Mouse (Mus musculus) kidney, postnatal 25 days (tissue): Measurements from ENCODE around the gene Cdk5rap3.

Experiments used
- DNase-seq, 2 experiments: peaks; one replicate each; pipeline ENCODE4 v3.0.0; 2021; ENCODE audit warnings: mixed read lengths in 2 of 2

The Cdk5rap3 gene

GRCm38 (mm10) chr11:96933562-96934276 is 17.4 kb upstream of the Cdk5rap3 start:
- DNase-seq, result peak; percentile 46 to 79

DNA sequence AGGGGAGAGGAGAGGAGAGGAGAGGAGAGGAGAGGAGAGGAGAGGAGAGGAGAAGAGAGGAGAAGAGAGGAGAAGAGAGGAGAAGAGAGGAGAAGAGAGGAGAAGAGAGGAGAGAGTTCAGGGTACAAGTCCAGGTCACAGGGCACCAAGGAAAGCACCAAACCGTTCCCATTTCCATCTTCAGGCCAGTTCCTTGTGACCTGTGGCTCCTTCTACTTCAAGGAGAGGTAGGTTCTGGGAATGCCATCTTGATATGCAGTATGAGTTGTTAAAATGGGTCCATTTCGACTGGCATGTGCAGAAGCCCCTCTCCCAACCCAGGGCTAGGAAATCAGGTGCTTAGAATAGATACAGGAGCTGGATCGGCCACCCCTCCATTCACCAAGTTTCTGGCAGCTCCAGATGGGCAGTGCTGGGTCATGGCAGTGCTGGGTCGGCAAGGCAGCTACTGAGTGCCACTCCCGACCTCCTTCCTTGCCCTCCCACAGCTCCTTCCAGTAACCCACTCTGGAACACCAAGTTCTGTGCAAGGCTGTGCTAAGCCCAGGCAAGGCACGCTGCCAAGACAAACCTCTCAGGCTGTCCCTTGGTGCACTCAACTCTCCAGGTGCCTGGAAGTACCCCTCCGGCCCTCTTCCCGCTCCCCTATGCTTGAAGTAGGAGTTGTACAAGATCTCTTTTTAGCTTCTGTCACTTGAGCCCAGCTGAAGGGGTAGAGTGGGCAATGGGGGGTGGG is 15.2 kb upstream of the Cdk5rap3 start:
- DNase-seq, result peak; percentile 86 to 95

- DNase-seq, result peak; percentile 70 to 92
Measured at GRCm38 (mm10) chr11:96929766-96930331, 13.6 kb upstream of the Cdk5rap3 start.

DNA sequence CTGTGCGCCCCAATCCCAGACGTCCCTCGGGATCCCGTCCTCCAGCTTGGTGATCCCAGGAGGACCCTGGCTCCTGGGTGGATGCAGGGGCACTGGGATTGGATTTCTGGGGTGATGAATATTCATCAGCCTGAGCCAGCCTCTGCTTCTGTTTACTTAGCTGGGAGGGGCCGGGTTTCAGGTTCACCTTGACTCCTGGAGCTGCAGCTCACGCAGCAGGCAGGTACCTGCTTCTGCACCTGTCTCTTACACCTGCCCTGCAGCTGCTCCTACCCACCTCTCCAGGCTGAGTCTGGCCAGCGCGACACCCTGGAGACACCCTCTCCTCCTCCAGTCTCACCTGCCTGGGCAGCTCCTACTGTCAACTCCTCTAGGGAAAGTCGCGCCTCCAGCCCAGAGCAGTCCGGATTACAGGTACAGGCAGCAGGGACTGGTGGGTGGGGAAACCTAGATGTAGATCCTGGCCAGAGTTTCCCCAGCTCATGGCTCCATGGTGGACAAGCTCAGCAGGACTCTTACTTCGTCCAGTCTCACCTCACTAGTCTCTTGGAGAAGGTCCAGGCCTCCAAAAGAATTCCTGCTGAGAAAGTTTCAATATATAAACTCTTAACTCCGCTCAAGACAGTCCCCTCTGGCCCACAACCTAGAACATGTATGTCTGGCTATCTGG is 12.9 kb upstream of the Cdk5rap3 start:
- peak; percentile 83 to 94 for DNase-seq

- peak; percentile 62 to 88 for DNase-seq
Measured at GRCm38 (mm10) chr11:96928691-96929090, 12.4 kb upstream of the Cdk5rap3 start.

DNA sequence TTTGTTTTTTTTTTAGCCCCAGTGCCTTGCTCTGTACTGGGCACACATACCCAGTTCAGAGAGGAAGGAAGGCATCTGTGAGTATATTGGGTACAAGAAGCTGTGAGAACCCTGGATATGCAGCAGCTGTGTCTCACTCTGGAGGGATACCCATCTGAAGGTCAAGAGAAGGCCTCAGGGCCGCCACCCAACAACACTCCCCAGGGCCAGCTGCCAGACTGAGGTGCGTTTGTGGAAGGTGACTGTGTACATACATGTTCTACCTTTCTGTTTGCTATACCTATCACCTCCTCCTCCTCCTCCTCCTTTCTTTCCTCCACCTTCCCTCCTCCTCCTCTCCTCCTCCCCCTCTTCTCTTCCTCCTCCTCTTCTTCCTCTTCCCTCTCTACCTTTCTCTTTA is 11.8 kb upstream of the Cdk5rap3 start, which contains the start of gene Prr15l:
TSS of gene Prr15l (plus strand) at position 17 of the 400 bp plus-strand sequence.
- DNase-seq, result peak in 1 of 2 experiments; percentile 59

- no peak for DNase-seq
Measured at GRCm38 (mm10) chr11:96926587-96926986, 10.3 kb upstream of the Cdk5rap3 start.

GRCm38 (mm10) chr11:96925469-96926148 is 9.3 kb upstream of the Cdk5rap3 start:
- DNase-seq, result peak; percentile 51 to 86

DNA sequence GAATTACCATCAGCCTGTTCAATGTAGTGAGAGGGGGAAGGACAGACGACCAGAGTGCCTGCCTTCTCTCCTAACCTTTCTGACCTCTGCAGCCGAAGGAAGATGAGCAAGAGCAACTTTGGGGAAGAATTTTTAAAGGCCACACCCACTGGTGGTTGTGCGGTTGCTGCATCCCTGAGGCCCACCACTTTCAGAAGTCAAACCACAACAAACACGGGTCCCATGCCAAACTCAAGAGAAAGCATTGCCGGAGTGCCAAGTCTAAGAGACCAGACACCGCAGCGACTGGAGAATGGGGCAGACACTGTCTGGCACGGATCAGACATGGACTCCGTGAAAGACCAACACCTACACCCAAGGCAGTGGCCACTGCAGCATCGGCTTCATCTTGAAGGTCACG is 8.6 kb upstream of the Cdk5rap3 start:
- DNase-seq, result no peak

DNA sequence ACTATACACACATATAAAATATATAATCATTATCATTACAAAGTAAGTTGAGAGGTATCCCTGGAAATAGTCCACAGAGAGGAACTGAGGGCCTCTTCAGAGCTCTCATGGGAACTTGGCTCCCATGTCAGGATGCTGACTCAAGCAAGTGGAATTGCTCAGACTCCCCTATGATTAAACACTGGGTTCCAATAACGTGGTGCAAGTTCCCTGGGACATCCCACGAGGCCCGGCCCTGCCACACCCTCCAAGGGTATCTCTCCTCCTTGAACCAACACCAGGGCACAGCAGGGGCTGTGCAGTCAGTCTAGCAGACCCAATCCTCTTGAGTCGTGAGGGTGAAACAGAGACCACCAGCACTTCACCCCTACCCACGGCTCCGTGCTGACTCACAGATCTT is 2.7 kb upstream of the Cdk5rap3 start:
- DNase-seq, result no peak

DNA sequence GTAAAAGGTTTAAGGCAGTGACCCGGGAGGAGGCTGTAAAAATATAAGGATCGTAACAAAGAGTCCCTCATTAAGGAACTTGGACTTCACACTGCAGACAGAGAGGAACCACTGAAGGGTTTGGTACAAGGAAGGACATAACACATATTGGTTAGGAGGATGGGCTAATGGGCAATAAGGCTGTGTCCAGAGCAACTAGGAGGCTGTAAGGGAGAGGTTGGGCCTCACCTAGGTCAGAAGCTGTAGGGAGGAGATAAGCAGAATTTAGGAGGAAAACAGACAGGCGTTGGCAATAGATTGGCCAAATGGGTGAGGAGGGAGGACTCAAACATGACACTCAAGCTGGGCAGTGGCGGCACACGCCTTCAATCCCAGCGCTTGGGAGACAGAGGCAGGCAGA is 1.1 kb upstream of the Cdk5rap3 start:
- no peak for DNase-seq

GRCm38 (mm10) chr11:96916885-96917396 is 645 bp upstream of the Cdk5rap3 start:
- no peak for DNase-seq

GRCm38 (mm10) chr11:96912682-96913081 is 3.6 kb downstream of the Cdk5rap3 start:
- DNase-seq, result peak in 1 of 2 experiments; percentile 31

DNA sequence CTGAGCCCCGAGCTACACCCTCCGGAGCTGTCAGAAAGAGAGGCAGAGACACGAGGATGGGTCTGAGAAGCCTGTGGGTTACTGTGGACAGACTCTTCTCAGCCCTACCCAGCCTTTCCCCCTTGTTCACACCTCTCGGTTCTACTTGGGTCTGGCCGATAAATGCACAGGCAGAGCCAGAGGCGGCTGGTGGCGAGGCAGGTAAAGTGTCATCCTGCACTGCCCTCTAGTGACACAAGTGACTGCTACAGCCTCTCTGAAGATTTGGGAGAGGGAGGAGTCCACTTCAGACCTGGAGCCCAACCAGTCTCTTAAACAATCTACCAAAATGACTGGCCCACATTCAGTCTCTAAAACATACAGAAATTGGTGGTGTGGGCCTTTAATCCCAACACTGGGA is 6.3 kb downstream of the Cdk5rap3 start:
- peak; percentile 82 to 87 for DNase-seq

- DNase-seq, result no peak
Measured at GRCm38 (mm10) chr11:96908594-96908993, 7.7 kb downstream of the Cdk5rap3 start.

DNA sequence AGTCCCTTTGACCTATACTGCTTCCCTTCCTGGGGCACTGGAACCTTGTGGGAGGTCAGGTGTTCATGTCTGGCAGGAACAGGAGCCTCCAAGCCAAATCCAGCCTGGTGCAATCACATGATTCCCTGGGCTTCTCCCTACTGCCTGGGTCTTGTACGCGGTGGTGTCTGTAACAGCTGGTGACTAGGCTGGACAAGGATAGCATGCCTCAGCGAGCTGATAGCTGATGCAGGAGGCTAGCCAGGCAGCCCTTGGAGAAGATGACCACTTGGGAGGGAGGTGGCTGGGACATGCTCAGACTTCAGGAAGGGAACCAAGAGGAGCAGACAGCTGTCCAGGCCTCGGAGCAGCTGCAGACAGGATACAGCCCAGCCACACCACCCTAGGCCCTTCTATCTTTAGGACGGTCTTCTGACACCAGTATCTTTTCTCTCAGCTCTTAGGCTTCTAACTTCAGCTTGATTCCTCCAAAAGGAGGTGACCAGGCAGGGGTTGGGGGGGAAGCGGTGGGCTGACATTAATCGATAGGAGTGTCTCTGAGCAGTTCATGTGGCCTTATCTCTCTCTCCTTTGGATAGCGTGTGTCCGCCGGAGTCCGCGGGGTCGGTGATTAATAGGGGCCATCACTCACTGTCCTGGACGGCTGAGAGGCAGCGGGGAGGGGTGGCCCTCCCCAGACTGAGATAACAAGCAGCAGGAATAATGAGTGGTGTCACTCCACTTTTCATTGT is 9.7 kb downstream of the Cdk5rap3 start:
- peak; percentile 43 to 76 for DNase-seq

DNA sequence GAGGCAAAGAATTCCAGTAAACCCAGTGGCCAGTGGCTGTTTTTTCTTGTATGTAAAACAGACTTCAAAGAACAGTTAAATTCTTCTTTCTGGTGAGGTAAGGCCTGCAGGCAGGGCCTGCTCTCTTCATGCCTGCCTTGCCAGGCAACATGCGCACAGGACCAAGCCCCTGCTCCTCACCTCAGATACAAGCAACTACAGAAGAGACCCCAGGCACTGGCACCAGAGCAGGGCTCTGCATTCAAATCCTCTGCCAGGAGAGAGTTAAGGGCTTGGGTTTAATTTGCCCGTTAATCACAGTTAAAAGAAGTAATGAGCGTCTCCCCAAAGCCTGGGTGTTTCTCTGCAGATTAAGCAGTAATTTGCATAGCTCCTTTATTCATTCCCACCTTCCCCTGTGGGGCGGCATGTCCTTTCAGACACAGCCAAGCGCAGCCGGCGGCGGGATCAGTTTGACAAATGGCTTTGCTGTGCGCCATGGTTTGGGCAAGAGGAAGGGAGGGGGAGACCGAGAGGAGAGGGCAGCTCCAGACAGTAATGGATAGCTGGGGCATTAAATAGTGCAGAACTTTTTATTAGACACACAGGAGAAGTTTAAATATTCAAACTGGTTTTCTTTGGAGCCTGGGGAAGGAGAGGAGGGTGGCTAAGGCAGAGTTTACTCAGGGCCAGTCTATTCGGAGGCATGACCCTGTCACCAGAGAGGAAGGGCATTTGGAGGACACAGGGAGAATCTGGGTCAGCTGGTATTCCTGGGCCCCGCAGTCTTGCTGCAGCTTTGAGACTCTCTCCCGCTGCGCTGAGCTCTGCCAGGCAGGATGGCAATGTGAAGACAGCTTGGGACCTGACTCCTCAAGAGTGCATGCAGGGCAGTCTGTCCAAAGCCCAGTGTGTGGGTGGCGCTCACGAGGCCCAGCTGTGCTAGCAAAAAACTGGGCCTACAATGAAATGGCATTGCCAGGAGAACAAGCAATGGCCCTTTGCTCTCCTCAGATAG is 13.4 kb downstream of the Cdk5rap3 start:
- DNase-seq, result peak; percentile 43 to 63

DNA sequence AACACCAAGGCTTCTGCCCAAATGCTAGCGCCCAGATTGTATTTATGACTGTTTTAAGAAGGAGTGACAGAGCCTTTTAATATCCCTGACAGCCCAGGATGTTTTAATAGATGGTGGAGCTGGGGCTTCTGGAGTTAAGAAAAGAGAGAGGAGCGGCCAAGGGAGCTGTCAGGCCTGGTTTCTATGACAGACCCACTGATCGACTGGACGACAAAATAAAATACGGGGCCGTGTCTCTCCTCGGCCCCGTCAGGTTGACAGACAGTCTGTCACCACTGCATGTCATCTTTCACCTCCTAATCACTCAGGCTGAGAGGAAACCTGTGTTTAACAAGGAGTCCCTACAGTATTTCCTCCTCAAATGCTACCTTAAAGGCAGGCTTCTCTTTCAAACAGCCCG is 15.0 kb downstream of the Cdk5rap3 start:
- DNase-seq, result no peak

DNA sequence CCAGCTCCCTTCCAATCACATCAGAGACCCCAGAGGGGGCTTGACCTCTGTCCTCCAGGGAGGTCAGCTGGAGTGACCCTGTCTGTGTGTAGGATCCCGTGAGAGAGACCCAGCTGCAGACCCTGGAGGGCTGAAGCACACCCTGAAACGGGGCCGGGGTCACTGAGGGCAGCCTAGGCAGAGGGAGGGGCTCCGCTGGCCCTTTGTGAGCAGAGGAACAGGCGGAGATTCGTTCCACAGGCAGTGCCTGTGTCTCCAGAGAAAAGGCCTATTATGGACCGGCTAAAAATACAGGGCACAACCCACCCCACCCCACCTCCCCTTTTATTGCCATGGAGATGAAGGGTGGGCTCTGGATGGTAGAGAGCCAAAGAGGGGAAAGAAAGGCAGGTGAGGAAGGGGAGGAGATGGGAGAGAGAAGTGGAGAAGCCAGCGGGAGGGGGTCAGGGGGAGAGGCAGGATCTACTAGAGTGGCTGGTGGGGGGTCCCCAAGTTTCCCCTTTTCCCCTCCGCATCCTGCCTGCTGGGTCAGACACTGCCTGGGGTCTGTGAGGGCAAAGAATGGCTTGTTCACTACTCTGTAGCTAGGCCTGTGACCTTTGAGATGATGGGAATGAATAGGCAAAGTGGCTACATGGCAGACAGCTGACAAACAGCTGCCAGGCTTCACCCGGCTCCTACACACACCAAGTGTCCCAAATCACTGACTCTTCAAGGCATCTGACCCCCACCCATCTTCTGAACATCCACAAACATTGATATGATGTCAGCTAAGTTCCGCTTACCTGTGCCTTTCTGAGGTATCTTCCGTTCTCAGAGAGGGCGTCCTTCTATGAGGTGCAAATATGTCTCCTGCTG is 16.6 kb downstream of the Cdk5rap3 start:
- DNase-seq, result no peak
